Mouse (Mus musculus) kidney, adult 18-20 months (tissue): ENCODE measurements around the gene Fam107a.
A peak's percentile ranks its signal among the peaks of the same experiment; 100 is the strongest.
"Not testable (repeated sequence)": the region's sequence is repeated elsewhere in the genome, so short reads cannot be mapped to it uniquely, and the experiment has no call there.

Experiments
- DNase-seq: peaks from one replicate; pipeline ENCODE4 v3.0.0; 2021

Gene Fam107a

DNA sequence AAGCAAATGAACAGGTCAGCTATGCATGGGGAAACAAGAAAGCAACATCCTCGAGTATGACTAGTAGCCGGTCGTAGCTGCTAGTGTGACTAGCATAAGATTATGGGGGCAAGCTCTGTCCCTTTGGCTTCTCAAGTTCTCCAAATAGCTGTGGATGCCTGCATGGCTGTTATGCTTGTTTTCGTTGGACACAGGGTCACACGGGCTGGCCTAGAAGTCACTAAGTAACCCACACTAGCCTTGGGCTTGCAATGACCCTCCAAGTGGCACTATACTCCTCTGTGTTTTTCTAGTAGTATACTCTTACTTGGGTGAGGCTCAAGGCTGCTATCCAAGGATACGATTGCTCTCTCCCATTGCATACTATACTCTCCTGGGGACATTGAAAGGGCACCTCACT is 2.7 kb downstream of the Fam107a start:
- DNase-seq = no peak

DNA sequence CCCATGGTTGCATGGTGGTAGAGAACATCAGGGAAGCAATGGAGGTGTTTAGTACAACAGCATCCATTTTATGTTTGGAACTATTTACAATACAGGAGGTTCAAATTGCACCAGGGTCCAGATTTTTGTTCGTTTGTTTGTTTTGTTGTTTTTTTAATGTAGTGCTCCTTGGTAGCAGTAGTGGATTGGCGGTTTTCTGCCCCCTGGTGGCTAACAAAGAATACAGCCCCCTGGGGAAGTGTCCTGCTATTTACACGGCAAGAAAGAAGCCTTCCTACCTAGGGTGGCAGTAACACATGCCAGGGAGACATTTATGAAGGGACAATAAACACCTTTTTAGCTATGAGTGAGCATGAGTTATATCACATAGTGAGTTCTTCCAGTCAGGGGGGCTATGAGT is 3.3 kb downstream of the Fam107a start:
- no peak for DNase-seq

DNA sequence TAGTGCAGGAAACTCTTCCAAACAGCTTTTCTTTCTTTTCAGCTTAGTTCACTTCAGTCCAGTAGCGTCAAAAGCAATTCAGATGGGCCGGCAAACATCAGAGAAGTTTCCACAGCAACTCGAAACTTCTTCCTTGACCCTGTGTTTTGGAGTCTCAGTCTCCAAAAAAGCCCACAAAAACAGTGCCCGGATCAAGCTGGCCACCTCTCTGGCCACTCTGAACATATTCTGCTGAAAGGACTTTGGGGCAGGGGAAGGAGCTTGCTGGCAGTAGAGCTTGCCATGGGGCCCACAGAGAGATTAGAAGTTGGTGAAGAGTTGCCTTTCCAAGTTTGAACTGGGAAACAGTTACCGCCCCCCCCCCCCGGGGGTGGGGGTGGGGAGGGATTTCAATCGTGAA is 3.9 kb downstream of the Fam107a start:
- no peak for DNase-seq

DNA sequence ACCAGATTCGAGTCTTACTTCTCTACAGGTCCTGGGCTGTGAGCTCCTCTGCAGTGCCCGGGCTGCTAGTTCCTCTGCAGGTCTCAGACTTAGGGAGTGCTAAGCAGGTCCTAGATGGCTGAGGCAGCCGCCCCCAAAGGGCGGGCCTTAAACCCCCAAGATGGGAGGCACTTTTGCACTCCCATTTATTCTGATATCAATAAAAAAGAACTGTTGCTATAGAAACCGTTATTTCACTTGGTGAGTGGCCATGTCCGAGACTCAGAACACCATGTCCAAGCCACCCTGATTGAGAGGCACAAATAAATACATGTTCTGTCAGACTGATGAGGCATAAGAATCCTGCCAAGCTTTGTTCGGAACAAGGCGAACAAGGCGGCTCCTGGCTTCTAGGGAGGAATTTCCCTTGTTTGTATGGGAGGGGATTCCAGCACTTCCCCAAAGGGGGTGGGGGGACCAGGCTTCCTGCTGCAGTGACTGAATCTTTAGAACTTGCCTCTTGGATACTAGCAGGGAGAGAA is 8.1 kb downstream of the Fam107a start:
- DNase-seq = no peak

DNA sequence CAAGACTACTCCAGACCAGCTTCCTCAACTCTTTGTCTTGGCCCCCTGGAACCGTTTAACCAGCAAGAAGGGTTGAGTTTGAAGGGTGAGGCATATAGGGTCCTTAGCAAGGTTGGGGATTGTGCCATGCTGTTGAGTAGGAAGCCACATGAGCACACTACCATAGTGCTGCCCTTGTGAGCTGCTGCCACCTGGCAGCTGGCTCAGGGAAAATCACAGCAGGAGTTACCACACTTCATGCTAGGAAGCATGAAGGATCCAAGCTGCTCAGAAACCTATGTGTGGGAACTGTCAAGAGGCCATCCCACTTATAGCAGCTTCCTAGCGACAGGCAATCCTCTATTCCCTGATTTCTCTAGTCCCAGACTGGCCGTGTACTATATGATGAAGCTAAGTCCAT is 9.2 kb downstream of the Fam107a start:
- no peak for DNase-seq

DNA sequence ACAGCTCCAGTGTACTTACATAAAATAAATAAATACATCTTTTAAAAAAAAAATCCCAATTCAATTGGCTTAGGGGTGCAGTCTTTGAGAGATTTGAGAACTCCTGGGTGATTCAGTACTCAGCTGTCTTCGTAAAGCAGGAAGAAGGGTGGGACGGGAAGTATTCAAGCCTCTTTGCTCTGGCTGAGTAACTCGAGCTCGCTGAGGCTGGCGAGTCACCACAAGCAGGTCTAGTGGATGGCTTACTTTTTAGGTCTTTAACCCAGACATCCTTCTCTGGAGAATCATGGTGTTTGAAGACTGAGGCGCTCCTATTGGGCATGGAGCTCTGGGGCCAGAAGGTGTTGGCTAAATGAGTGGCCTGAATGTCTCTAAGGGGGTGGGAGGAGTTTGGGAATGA is 10.9 kb downstream of the Fam107a start:
- DNase-seq = no peak

DNA sequence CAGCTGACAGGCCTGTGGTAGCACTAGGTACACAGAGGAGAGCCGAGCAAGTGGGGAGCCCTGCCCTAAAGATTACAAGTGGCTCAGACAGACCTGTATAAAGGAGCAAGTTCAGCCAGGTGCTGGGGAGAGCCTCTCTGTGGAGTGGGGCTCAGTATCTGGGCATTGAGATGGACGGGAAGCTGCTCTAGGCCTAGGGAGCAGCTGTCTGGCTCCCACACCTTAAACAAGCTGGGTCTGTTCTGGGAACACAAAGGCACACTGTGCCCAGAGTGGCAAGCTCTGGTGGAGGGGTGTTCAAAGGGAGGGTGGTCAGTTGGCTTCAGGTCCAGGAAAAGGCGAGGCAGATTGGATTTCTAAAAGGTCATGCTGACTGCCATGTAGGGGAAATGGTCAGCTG is 12.8 kb downstream of the Fam107a start:
- DNase-seq = no peak

DNA sequence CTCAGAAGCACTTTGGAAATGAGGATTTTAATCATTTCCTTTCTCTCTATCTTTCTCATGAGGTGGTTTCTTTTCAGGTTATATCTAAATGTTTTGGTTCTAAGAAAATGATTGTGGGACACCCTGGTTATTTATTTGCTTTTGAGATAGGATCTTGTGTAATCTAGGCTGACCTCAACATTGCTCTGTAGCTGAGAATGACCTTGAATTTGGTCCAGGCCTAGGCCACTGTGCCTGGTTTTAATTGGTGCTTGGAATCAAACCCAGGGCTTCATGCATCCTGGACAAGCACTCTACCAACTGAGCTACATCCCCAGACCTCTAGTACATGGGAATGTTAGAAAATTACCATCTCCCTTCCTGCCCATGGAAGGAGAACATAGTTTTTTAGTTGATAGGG is 13.7 kb downstream of the Fam107a start:
- DNase-seq = peak; percentile 19

DNA sequence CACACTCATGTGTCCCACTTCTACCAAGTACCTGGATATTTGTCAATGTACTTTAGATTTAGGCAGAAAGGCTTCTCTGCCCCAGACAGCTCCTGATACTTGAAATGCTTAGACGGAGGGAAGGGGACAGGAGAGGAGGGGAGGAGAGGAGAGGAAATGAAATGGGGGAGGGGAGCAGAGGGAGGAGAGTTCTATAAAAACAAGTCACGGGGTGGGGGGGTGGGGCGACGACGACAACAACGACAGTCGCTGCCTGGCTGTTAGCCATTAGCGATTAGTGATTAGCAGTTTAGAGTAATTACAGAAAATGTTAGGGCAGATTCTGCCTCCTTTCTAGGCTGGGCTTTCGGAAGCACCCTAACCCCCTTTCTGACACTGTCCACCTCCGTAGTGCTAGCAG is 15.1 kb downstream of the Fam107a start:
- DNase-seq = peak; percentile 18

DNA sequence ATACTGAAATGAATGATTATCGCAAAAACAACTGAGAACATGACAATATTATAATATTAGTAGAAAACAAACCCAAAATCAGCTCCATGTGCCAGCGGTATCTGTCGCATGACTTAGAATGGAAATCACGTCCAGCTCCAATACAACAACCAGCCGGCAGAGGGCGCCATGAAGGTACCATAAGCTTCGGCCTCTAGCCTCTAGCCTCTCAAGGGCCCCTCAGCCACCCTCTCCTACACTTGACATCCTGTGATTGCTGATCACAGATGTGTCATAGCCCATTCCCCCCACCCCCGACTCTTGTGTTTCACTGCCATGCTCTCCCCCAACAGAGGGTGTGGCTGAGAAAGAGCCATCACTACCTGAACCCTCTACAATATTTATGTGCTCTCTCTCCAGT is 17.5 kb downstream of the Fam107a start:
- DNase-seq = peak; percentile 78

DNA sequence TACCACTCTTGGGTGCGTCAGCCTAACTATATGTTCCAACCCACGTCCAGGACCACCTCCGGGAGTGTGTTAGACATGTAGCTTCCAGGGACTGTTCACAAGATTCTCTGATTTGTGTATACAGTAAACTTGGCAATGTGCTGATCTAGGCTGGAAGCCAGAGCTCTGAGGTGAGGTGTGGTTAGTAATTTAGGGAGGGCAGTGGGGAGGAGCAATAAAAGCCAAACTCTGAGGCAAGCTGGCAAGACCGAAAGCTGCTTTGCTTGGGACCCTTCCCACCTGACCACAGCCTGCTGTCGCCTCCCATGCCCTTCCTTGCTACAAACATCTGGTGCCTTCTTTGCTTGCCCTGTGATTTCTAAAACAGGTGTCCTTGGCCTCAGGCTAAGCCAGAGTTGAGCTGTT is 19.9 kb downstream of the Fam107a start:
- peak; percentile 40 for DNase-seq

DNA sequence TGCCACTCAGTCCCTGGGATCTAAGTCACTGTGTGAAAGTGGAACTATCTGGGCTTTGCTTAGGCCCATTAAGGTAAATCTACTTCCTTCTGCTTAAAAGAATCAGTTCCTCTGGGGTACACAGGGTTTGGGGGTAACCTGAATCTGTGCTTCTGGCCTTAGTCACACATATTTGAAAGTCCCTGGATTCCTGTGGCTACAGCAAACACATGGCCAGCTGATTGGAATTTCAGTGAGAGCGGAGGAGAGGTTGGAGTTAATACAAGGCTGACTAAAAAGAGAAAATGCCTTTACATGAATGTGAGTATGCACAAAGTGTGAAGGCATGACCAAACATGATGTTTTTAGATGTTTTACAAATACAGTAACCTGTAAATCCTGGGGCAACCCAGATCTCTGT is 23.6 kb downstream of the Fam107a start:
- no peak for DNase-seq

DNA sequence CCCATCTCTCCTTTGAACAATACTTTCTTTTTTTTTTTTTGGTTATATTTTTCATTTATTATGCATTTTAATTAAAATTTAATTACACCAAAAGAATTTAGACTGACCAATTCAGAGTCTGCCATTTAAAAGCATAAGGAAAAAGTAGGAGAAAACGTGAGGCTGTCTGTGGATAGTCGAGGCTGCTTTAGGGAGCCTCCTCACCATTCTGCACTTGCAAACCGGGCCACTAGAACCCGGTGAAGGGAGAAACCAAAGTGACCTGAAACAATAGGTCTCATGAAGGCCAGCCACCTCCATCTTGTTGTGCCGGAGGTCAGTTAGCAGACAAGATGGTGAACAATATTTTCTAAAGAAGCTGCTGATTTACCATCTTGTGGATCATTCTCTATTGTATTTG is 31.2 kb downstream of the Fam107a start:
- DNase-seq = not testable (repeated sequence)

DNA sequence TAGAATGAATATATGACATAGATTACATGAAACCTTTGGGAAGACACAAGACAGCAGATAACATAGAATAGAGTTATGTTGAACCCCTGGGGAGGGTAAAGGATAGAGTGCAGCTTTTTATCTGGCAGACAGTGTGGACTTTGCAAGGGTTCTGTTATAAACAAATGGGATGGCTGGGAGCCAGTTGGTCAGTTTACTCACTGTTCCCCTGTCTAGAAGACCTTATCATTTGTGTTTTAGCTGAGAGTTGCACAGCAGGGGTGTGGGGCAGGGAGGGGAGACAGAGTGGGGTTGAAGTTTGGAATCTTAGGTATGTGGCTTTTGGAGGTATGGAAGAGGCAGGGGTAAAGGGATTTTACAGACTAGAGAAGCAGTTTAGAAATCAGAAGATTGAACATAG is 34.0 kb downstream of the Fam107a start:
- DNase-seq = no peak

DNA sequence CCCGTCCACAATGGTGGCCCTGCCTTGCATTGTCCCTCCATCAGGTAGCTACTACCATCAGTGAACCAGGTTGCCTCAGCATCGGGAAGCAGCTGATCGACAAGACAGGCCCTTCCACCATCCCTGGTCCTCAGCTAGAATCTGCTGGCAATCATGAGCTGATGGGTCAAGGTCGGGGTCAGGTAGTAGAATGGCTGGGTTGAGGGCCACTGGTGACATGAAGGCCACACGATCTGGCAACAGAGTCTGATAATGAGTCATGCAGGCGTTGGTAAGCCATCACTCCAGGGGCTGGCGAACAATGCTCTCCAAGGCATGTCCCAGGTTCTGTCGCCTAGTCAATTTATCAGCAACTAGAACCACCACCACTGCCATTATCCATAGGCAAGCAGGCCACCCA is 46.5 kb downstream of the Fam107a start:
- DNase-seq = not testable (repeated sequence)

DNA sequence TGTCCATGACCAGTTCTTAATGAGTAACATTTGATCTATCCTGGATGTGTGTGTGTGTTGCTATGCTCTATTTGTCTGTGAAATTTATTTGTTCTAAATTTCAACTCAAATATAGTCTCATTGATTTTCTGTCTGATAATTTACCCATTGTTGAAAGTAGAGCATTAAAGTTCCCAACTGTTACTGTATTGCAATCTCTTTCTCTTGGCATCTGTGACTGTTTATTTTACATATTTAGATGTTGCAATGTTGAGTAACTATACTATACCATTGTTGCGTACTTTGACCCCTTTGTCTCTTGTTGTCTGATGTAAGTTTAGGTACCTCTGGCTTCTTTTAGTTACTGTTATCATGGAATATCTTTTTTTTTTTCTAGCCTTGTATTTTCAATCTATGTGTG is 53.4 kb downstream of the Fam107a start:
- DNase-seq = no peak

DNA sequence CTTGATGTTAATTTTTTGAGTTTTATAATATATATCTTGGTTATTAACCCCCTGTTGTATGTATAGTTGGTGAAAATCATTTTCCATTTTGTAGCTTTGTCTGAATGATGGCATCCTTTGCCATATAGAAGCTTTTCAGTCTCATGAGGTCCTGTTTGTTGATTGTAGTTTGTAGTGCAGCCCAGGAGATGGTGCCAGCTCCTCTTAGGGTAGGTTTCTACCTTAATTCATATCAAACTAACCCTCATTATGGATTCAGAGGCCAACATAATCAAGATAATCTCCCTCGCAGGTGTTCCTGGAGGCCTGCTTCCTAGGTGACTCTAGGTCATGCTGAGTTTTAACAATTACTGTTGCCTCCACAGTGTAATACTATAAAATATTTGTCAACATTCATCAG is 55.6 kb downstream of the Fam107a start:
- DNase-seq = no peak

DNA sequence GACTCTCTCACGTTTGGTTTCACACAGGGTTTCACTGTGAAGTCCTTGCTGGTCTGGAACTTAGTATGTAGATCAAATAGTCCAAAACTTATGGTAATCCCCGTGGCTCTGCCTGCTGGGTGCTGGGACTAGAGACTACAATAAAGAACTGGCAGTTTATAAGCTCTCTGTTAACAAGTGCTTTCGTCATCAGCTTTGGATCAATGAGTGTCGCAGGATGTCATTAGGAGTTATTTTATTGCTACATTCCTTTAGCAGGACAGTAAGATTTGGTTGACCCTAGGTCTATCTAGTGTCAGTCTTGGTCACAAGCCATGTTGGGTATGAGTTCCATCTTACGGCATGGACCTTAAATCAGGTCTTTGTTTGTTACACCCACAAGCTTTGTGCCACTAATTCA is 57.6 kb downstream of the Fam107a start:
- no peak for DNase-seq

DNA sequence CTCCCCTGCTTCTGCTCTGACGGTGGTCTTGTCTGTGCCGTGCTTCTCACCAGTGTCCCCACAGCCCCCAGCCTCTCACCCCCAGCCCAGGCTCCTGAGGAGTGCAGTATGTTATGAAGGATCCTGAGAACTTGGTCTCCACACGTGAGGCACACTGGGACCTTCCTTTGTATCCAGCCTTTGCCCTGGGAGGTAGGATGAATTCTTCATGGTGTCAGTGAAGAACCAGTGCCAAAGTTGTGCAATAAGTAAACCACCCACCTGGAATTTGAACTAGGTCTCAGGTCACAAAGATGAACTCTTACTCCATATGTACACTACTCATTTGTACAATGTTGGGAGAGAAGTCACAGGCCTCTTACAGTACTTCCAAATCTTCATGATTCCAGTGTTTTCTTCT is 58.7 kb downstream of the Fam107a start, which contains the start of gene Acox2:
TSS of gene Acox2 (minus strand) at position 188 of the 400 bp plus-strand sequence.
- DNase-seq = peak; percentile 64

DNA sequence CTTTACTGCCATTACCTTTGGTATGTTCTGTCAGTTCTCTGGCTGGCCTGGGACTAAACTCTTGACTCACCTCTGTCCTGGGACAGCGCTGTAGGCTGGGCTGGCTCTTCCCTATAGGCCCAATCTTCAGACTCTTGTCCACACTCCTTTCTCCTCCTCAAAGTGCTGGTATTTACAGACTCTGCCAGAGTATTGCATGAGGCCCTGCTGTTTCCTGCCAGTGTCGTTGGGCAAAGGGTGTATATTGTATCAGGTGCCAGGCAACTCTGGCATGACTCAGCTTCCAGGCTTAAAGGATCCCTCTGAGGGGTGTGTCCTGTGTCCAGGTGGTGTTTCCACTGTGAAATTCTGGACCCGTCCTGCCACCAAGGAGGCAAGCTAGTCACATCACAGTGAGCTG is 59.1 kb downstream of the Fam107a start:
- no peak for DNase-seq

DNA sequence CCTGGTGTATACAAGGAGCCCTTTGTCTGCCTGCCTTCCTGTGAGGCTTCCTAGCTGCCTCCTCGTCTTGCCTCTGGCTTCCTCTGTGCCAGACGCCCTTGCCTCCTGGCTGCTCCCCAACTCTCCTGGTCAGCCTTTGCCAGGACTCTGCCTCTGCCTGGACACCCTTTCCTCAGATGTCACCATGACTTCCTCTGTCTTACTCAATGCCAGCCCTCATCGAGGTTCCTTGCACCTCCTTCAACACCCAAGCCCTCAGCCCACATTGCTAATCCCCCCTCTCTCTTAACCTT is 59.5 kb downstream of the Fam107a start:
- peak; percentile 64 for DNase-seq

DNA sequence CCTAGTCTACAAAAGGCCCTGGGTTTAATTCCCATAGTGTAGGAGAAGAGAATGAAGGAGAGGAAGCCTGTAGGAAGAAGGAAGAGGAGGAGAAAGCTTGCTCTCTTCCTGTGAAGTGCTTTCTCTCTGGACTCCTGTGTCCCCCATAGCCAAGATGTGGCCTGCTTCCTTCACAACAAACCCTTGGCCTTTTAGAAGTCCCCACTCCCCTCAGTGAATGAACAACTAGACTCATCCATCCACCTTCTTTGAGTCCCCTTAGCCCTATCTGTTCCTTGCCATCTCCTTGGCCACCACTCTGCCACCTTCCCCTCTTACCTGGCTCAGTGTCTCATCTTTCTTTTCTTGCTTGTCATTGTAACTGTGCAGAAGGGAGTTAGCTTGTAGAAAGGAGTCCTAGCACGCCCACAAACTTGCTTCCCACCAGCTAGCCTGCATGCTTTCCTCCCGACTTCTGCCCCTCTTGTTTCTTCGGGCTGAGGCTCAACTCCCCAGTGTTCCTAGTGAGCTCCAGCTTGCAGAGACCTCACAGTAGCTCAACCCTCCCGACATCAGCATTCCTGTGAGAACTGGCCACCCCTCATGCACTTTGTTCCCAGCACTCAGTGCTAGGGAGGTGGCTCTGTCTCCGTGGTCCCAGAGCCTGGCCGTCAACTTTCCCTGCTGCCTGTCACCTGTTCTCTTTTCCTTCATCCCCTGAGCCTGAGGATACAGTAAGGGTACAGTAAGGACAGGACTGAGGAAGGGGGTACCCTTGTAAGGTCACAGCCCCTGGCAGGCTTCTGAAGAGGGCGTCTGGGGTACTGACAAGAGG is 60.1 kb downstream of the Fam107a start:
- peak; percentile 25 for DNase-seq

DNA sequence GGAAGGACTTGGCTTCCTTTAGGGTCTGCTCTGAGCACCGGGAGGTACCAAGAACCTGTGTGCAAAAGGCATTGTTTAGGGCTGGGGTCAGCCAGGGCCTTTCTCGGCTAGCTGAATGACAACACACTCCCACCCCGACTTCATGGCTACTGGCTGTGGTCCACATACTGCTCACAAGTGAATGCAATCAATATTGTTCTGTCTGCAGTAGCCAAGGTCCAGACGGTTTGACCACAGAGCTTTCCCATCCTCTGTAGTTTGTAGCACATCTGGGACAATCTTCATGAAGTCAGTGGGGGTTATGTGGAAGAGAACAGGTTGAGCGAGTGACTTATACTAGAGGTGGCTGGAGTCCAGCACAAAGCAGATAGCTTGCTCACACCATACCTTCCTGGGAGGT is 60.9 kb downstream of the Fam107a start:
- DNase-seq = no peak

DNA sequence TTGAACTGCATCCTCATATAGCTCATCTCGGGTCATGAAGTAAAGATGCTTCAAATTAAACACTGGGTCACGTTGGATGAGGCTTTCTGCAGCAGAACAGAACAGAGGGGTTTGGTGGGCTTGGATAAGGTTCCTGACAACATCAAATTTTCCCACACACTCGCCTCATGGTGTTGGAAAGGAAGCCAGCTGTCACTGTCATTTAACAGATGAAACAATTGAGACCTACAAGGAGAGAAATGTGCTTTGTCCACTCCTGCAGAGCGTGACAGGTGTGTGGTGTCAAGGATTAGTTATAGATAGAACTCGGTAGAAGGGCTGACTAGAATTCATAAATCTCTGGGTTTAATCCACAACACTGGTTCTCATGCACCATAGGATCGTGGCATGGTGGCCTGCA is 61.8 kb downstream of the Fam107a start:
- DNase-seq = no peak

DNA sequence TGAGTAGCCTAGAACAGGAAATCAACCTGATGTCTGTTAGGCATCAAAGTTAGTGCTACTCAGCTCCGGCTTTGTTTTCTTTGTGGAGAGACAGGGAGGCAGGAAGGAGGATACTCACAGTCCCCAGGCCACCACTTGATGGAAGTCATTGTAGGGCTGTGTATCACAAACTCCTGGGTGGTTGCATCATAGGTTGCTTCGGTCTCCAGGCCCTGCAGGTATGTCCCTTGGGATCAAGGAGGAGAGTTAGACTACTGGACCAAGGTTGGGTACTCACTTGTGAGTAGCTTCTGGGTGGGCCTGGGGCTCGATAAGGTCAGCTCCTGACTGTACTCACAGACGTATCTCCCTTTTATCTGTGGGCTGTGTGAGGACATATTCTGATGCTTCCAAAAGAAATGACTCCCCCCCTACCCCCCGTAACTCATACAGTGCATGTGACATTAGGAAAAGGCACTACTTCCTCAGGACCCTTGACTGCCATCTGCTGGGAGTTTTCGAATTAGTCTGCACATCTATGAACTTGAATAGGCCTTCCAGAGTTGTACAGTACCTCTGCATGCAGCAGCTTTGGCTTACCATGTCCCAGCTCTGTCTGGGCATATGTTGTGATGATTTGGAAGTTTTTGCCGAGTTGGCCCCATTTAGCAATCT is 62.6 kb downstream of the Fam107a start:
- DNase-seq = peak; percentile 70
